Mouse (Mus musculus): Measurements from ENCODE around the gene Cldn15. TPM values are rescaled to one million over a fixed set of nuclear protein-coding genes. Genes with fewer than 3 reads are reported as not detected.
A peak's percentile ranks its signal among the peaks of the same experiment; 100 is the strongest.

Cldn15 gene
- total RNA-seq, 1 experiment from 2014 or later = 1.8 TPM

- ATAC-seq (replicated peaks; ENCODE audit: low read depth, poor library complexity, severe bottlenecking) = peak; percentile 69
Observed at GRCm38 (mm10) chr5:136977769-136978168, 11.4 kb downstream of the Cldn15 start.

GRCm38 (mm10) chr5:136979762-136980161 is 13.3 kb downstream of the Cldn15 start:
- no peak for ATAC-seq (replicated peaks; ENCODE audit: low read depth, poor library complexity, severe bottlenecking)

- no peak for ATAC-seq (replicated peaks; ENCODE audit: low read depth, poor library complexity, severe bottlenecking)
Observed at GRCm38 (mm10) chr5:136980974-136981373, 14.6 kb downstream of the Cldn15 start.

GRCm38 (mm10) chr5:136982338-136982930 is 16.0 kb downstream of the Cldn15 start:
- no peak for ATAC-seq (replicated peaks; ENCODE audit: low read depth, poor library complexity, severe bottlenecking)

- ATAC-seq (replicated peaks; ENCODE audit: low read depth, poor library complexity, severe bottlenecking) = no peak
Observed at GRCm38 (mm10) chr5:136984828-136985227, 18.4 kb downstream of the Cldn15 start.

GRCm38 (mm10) chr5:136986695-136987137 is 20.3 kb downstream of the Cldn15 start, which contains the start of gene Plod3:
Gene Plod3 (plus strand): TSS chr5:136987019.
- ATAC-seq (replicated peaks; ENCODE audit: low read depth, poor library complexity, severe bottlenecking) = peak; percentile 85

- ATAC-seq (replicated peaks; ENCODE audit: low read depth, poor library complexity, severe bottlenecking) = peak; percentile 30
Observed at GRCm38 (mm10) chr5:136987138-136987933, 20.9 kb downstream of the Cldn15 start.

GRCm38 (mm10) chr5:136987934-136988271 is 21.5 kb downstream of the Cldn15 start, which contains the start of gene Znhit1:
Gene Znhit1 (minus strand): TSS chr5:136988021.
- ATAC-seq (replicated peaks; ENCODE audit: low read depth, poor library complexity, severe bottlenecking) = no peak

GRCm38 (mm10) chr5:136988420-136988819 is 22.0 kb downstream of the Cldn15 start:
- ATAC-seq (replicated peaks; ENCODE audit: low read depth, poor library complexity, severe bottlenecking) = peak; percentile 9; the same call in 1 of the 2 replicates

- no peak for ATAC-seq (replicated peaks; ENCODE audit: low read depth, poor library complexity, severe bottlenecking)
Observed at GRCm38 (mm10) chr5:136989801-136990200, 23.4 kb downstream of the Cldn15 start.

- ATAC-seq (replicated peaks; ENCODE audit: low read depth, poor library complexity, severe bottlenecking) = no peak
Observed at GRCm38 (mm10) chr5:136999449-136999848, 33.0 kb downstream of the Cldn15 start.

GRCm38 (mm10) chr5:137000612-137001011 is 34.2 kb downstream of the Cldn15 start:
- 0 out of 2 replicates have a peak, but pooled peaks have one; percentile 22 for ATAC-seq (replicated peaks; ENCODE audit: low read depth, poor library complexity, severe bottlenecking)

GRCm38 (mm10) chr5:137007276-137007675 is 40.9 kb downstream of the Cldn15 start:
- no peak for ATAC-seq (replicated peaks; ENCODE audit: low read depth, poor library complexity, severe bottlenecking)

GRCm38 (mm10) chr5:137009988-137010387 is 43.6 kb downstream of the Cldn15 start:
- ATAC-seq (replicated peaks; ENCODE audit: low read depth, poor library complexity, severe bottlenecking) = peak; percentile 60; the same call in 1 of the 2 replicates

GRCm38 (mm10) chr5:137012401-137012950 is 46.1 kb downstream of the Cldn15 start:
- no peak for ATAC-seq (replicated peaks; ENCODE audit: low read depth, poor library complexity, severe bottlenecking)

GRCm38 (mm10) chr5:137015913-137016312 is 49.5 kb downstream of the Cldn15 start:
- ATAC-seq (replicated peaks; ENCODE audit: low read depth, poor library complexity, severe bottlenecking) = no peak

- ATAC-seq (replicated peaks; ENCODE audit: low read depth, poor library complexity, severe bottlenecking) = no peak
Observed at GRCm38 (mm10) chr5:137024318-137024717, 57.9 kb downstream of the Cldn15 start.

- ATAC-seq (replicated peaks; ENCODE audit: low read depth, poor library complexity, severe bottlenecking) = peak; percentile 73
Observed at GRCm38 (mm10) chr5:137025132-137025531, 58.7 kb downstream of the Cldn15 start.

Measured in common myeloid progenitor, adult 5-6 weeks (primary cell).